Mouse (Mus musculus): ENCODE data around the gene Cend1.

GRCm38 (mm10) chr7:141454967-141455551 lies 25.8 kb upstream of the Cend1 start, which contains the start of gene Pnpla2:
- no peak for TF ChIP-seq EP300 (IDR thresholded peaks at IDR 0.05)
- peak; percentile 32; the same call in 1 of the 2 replicates for TF ChIP-seq CTCF (IDR thresholded peaks at IDR 0.05)
